Mouse (Mus musculus) limb, embryonic 15.5 days (tissue): ENCODE measurements at regions not wholly inside any gene's neighbourhood (a gene's known extent, or its start where the extent isn't known, plus 50 kb on each side); places are given as distances from the start of the nearest gene placed in this dataset.

ENCODE experiments used
- ATAC-seq: fragments of 200-750 bp; cut with Nextera tagmentation; 2 replicates; pipeline ENCODE4 v1.8.0; 2017; ENCODE audit warnings: low read depth, moderate TSS enrichment; ENCODE audit not compliant: insufficient number of reproducible peaks, low FRiP score, low TSS enrichment
- H3K27ac ChIP-seq: fragments of 300-500 bp; sonication (generic); 2 replicates; pipeline ENCODE4 v1.5.1; 2015; ENCODE audit warnings: moderate library complexity, mild to moderate bottlenecking, inconsistent platforms
- H3K27me3 ChIP-seq: fragments of 300-500 bp; sonication (generic); 2 replicates; pipeline ENCODE4 v1.6.1; 2015; ENCODE audit warnings: inconsistent platforms
- H3K36me3 ChIP-seq: fragments of 300-500 bp; sonication (generic); 2 replicates; pipeline ENCODE4 v1.6.1; 2015; ENCODE audit warnings: inconsistent platforms
- H3K4me1 ChIP-seq: fragments of 300-500 bp; sonication (generic); 2 replicates; pipeline ENCODE4 v1.6.1; 2015; ENCODE audit warnings: inconsistent platforms
- H3K4me2 ChIP-seq: fragments of 300-500 bp; sonication (generic); 2 replicates; pipeline ENCODE4 v1.6.1; 2015; ENCODE audit warnings: mild to moderate bottlenecking, inconsistent platforms
- H3K4me3 ChIP-seq: fragments of 300-500 bp; sonication (generic); 2 replicates; pipeline ENCODE4 v1.5.1; 2015; ENCODE audit warnings: mild to moderate bottlenecking, inconsistent platforms
- H3K9ac ChIP-seq: fragments of 300-500 bp; sonication (generic); 2 replicates; pipeline ENCODE4 v1.6.1; 2015; ENCODE audit warnings: inconsistent platforms
- H3K9me3 ChIP-seq: fragments of 300-500 bp; sonication (generic); 2 replicates; pipeline ENCODE4 v1.6.1; 2016; ENCODE audit warnings: inconsistent platforms
- WGBS: fragments of 180-500 bp; shearing (Covaris S2); methylation state at CpG from one replicate; pipeline ENCODE4 v1.1.7; 2015; 5-methylcytosine and 5-hydroxymethylcytosine counted together

GRCm38 (mm10) chr10:111762751-111763528 is 209.5 kb upstream of the Krr1 start:
- H3K36me3 ChIP-seq = no peaks in the 10 kb centered on the region
- H3K9ac ChIP-seq = no peak overlapping the region
- no peaks in the 10 kb centered on the region for H3K27me3 ChIP-seq
- WGBS = 88% methylated on average over 8 of the region's 8 CpGs
- no peaks in the 10 kb centered on the region for H3K9me3 ChIP-seq
- H3K27ac ChIP-seq = no peak overlapping the region
- H3K4me1 ChIP-seq = 0 out of 2 replicates have a peak, but pooled peaks cover 4% of the 10 kb centered on the region
- no peak overlapping the region for H3K4me2 ChIP-seq
- no peak for ATAC-seq
- H3K4me3 ChIP-seq = no peak overlapping the region

- H3K9me3 ChIP-seq = no peaks in the 10 kb centered on the region
- no peaks in the 10 kb centered on the region for H3K36me3 ChIP-seq
- peaks cover 4% of the 10 kb centered on the region; the same call in 1 of the 2 replicates for H3K4me1 ChIP-seq
- 67% methylated on average over 7 of the region's 7 CpGs for WGBS
- H3K9ac ChIP-seq = no peak overlapping the region
- H3K27me3 ChIP-seq = no peaks in the 10 kb centered on the region
- H3K4me3 ChIP-seq = no peak overlapping the region
- H3K4me2 ChIP-seq = no peak overlapping the region
- H3K27ac ChIP-seq = no peak overlapping the region
- ATAC-seq = no peak
These were observed 205.3 kb upstream of the Krr1 start for GRCm38 (mm10) chr10:111767011-111767720.

GRCm38 (mm10) chr10:111767813-111768455 is 204.5 kb upstream of the Krr1 start:
- no peak overlapping the region for H3K4me2 ChIP-seq
- H3K27me3 ChIP-seq = no peaks in the 10 kb centered on the region
- no peak overlapping the region for H3K9ac ChIP-seq
- no peak overlapping the region for H3K27ac ChIP-seq
- 86% methylated on average over 14 of the region's 14 CpGs for WGBS
- no peak overlapping the region for H3K4me3 ChIP-seq
- peaks cover 4% of the 10 kb centered on the region; the same call in 1 of the 2 replicates for H3K4me1 ChIP-seq
- no peaks in the 10 kb centered on the region for H3K36me3 ChIP-seq
- ATAC-seq = no peak
- no peaks in the 10 kb centered on the region for H3K9me3 ChIP-seq

GRCm38 (mm10) chr10:111769486-111770002 is 202.9 kb upstream of the Krr1 start:
- Histone ChIP-seq H3K27ac (no peak overlapping the region), H3K36me3 (no peaks in the 10 kb centered on the region), H3K9ac (no peak overlapping the region), H3K4me3 (no peak overlapping the region), H3K27me3 (no peaks in the 10 kb centered on the region), H3K4me2 (no peak overlapping the region), H3K4me1 (peaks cover 4% of the 10 kb centered on the region; the same call in 1 of the 2 replicates), H3K9me3 (no peaks in the 10 kb centered on the region)
- no peak for ATAC-seq
- WGBS = 62% methylated on average over 9 of the region's 9 CpGs

- Histone ChIP-seq H3K36me3 (no peaks in the 10 kb centered on the region), H3K4me1 (peaks cover 4% of the 10 kb centered on the region; the same call in 1 of the 2 replicates), H3K27me3 (no peaks in the 10 kb centered on the region), H3K9ac (no peak overlapping the region), H3K4me2 (no peak overlapping the region), H3K9me3 (no peaks in the 10 kb centered on the region), H3K4me3 (no peak overlapping the region), H3K27ac (no peak overlapping the region)
- ATAC-seq = no peak
- 73% methylated on average over 2 of the region's 2 CpGs for WGBS
These were observed 202.4 kb upstream of the Krr1 start for GRCm38 (mm10) chr10:111770027-111770426.

GRCm38 (mm10) chr10:111771010-111771409 is 201.5 kb upstream of the Krr1 start:
- Histone ChIP-seq H3K27ac (no peak overlapping the region), H3K36me3 (no peaks in the 10 kb centered on the region), H3K27me3 (no peaks in the 10 kb centered on the region), H3K9me3 (no peaks in the 10 kb centered on the region), H3K9ac (no peak overlapping the region), H3K4me1 (peaks cover 4% of the 10 kb centered on the region; the same call in 1 of the 2 replicates), H3K4me2 (no peak overlapping the region), H3K4me3 (no peak overlapping the region)
- ATAC-seq = no peak
- 86% methylated on average over 4 of the region's 4 CpGs for WGBS

- no peaks in the 10 kb centered on the region for H3K36me3 ChIP-seq
- H3K4me2 ChIP-seq = no peak overlapping the region
- H3K27ac ChIP-seq = no peak overlapping the region
- ATAC-seq = no peak
- H3K27me3 ChIP-seq = no peaks in the 10 kb centered on the region
- no peaks in the 10 kb centered on the region for H3K4me1 ChIP-seq
- H3K9me3 ChIP-seq = no peaks in the 10 kb centered on the region
- H3K9ac ChIP-seq = no peak overlapping the region
- H3K4me3 ChIP-seq = no peak overlapping the region
These were observed 194.9 kb upstream of the Krr1 start for GRCm38 (mm10) chr10:111777559-111777958.

GRCm38 (mm10) chr10:111778111-111778510 is 194.4 kb upstream of the Krr1 start:
- H3K4me2 ChIP-seq = no peak overlapping the region
- H3K27me3 ChIP-seq = no peaks in the 10 kb centered on the region
- H3K9ac ChIP-seq = no peak overlapping the region
- WGBS = 74% methylated on average over 5 of the region's 5 CpGs
- no peak overlapping the region for H3K4me3 ChIP-seq
- no peaks in the 10 kb centered on the region for H3K9me3 ChIP-seq
- no peak for ATAC-seq
- no peaks in the 10 kb centered on the region for H3K4me1 ChIP-seq
- no peaks in the 10 kb centered on the region for H3K36me3 ChIP-seq
- peak overlapping the region; percentile 11; the same call in 1 of the 2 replicates for H3K27ac ChIP-seq

GRCm38 (mm10) chr10:111779956-111780355 is 192.5 kb upstream of the Krr1 start:
- Histone ChIP-seq H3K27me3 (no peaks in the 10 kb centered on the region), H3K9ac (no peak overlapping the region), H3K9me3 (no peaks in the 10 kb centered on the region), H3K36me3 (no peaks in the 10 kb centered on the region), H3K4me2 (no peak overlapping the region), H3K4me1 (no peaks in the 10 kb centered on the region), H3K4me3 (no peak overlapping the region), H3K27ac (no peak overlapping the region)
- ATAC-seq = no peak
- WGBS = 92% methylated on average over 7 of the region's 7 CpGs

- no peaks in the 10 kb centered on the region for H3K27me3 ChIP-seq
- H3K27ac ChIP-seq = no peak overlapping the region
- WGBS = 87% methylated on average over 22 of the region's 22 CpGs
- H3K4me2 ChIP-seq = no peak overlapping the region
- peaks cover 5% of the 10 kb centered on the region; the same call in 1 of the 2 replicates for H3K4me1 ChIP-seq
- no peak for ATAC-seq
- no peaks in the 10 kb centered on the region for H3K36me3 ChIP-seq
- no peak overlapping the region for H3K4me3 ChIP-seq
- H3K9me3 ChIP-seq = no peaks in the 10 kb centered on the region
- H3K9ac ChIP-seq = no peak overlapping the region
These were observed 190.2 kb upstream of the Krr1 start for GRCm38 (mm10) chr10:111782195-111782810.

- Histone ChIP-seq H3K9ac (no peak overlapping the region), H3K9me3 (no peaks in the 10 kb centered on the region), H3K27me3 (no peaks in the 10 kb centered on the region), H3K4me1 (peaks cover 12% of the 10 kb centered on the region; the same call in 1 of the 2 replicates), H3K36me3 (no peaks in the 10 kb centered on the region), H3K27ac (no peak overlapping the region), H3K4me2 (no peak overlapping the region), H3K4me3 (no peak overlapping the region)
- WGBS = 47% methylated on average over 3 of the region's 3 CpGs
- no peak for ATAC-seq
These were observed 189.0 kb upstream of the Krr1 start for GRCm38 (mm10) chr10:111783496-111783895.
